11 mouse cellular contexts compared by ENCODE assay signal in the genomic region with DNA sequence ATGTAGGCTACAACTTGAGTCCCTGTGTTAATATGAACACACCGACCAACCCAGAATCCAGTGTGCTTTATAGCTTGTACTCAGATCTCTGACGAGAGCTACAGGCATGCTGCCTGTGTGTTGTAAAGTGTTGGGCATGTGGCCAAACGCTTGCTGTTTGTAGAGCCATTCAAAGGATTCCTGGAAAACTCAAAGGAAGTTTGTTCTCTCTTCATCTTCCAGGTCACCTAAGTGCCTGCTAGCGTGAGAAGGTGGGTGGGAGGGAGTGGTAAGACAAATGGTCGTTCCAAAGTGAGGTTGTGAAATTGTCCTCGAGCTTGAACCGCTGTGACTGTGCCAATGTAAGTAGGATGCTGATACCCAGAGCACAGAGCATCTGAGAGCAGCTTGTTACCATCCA. TPM values are rescaled to one million over a fixed set of nuclear protein-coding genes. Genes with fewer than 3 reads are reported as not detected.
DNase-seq lines count a peak whose midpoint lies in the region; ATAC-seq and TF ChIP-seq lines count a peak whose summit lies in the region.
"Had no signal": no experiment of that assay in that cellular context is flagged by ENCODE, and none has a peak within 500 bp of the region (broad histone marks: within the 10 kb centered on the region; RNA-seq: fewer than 3 reads in every experiment).

No protein-coding gene starts in this region.

- no peaks in the 10 kb centered on the region for H3K36me3 ChIP-seq in heart, postnatal 0 days (replicated peaks; ENCODE audit: control insufficient read depth, insufficient read depth, low read length)
- peaks cover 5% of the 10 kb centered on the region; the same call in 1 of the 2 replicates for H3K36me3 ChIP-seq in limb, embryonic 12.5 days
- peaks cover 5% of the 10 kb centered on the region; the same call in 1 of the 2 replicates for H3K36me3 ChIP-seq in limb, embryonic 10.5 days
- peaks cover 2% of the 10 kb centered on the region; the same call in 1 of the 2 replicates for H3K36me3 ChIP-seq in lung, embryonic 16.5 days (ENCODE audit: control insufficient read depth, insufficient read depth, low read length)
- H3K36me3 ChIP-seq in hindbrain, embryonic 12.5 days = peaks cover 9% of the 10 kb centered on the region

- H3K9ac ChIP-seq in heart, postnatal 0 days (replicated peaks; ENCODE audit: low read depth, low read length) = 0 out of 2 replicates have a peak overlapping the region, but pooled peaks have one; percentile 4
- no peak overlapping the region; the same call in 1 of the 2 replicates for H3K9ac ChIP-seq in limb, embryonic 12.5 days (replicated peaks)
- H3K9ac ChIP-seq in lung, embryonic 16.5 days (ENCODE audit: low read length) = no peak overlapping the region
- no peak overlapping the region for H3K9ac ChIP-seq in hindbrain, embryonic 12.5 days
- H3K9ac ChIP-seq: hindbrain, embryonic 14.5 days had no signal

- no peak overlapping the region for H3K4me2 ChIP-seq in heart, postnatal 0 days (ENCODE audit: low read depth, low read length)
- H3K4me2 ChIP-seq in limb, embryonic 12.5 days = no peak overlapping the region
- no peak overlapping the region for H3K4me2 ChIP-seq in lung, embryonic 16.5 days (ENCODE audit: low read depth, low read length)
- H3K4me2 ChIP-seq in hindbrain, embryonic 12.5 days (replicated peaks) = no peak overlapping the region
- H3K4me2 ChIP-seq: hindbrain, embryonic 14.5 days had no signal

- TF ChIP-seq CTCF in heart, postnatal 0 days (IDR thresholded peaks at IDR 0.05; ENCODE audit: low read depth) = no peak

- no peaks in the 10 kb centered on the region for H3K27me3 ChIP-seq in heart, postnatal 0 days (ENCODE audit: control insufficient read depth, insufficient read depth, low read length)
- no peaks in the 10 kb centered on the region for H3K27me3 ChIP-seq in limb, embryonic 12.5 days
- no peaks in the 10 kb centered on the region for H3K27me3 ChIP-seq in limb, embryonic 10.5 days (ENCODE audit: low read depth, poor library complexity, severe bottlenecking)
- H3K27me3 ChIP-seq in lung, embryonic 16.5 days (ENCODE audit: control insufficient read depth, insufficient read depth, low read depth, low read length) = no peaks in the 10 kb centered on the region
- no peaks in the 10 kb centered on the region for H3K27me3 ChIP-seq in hindbrain, embryonic 12.5 days

- WGBS in heart, postnatal 0 days = 24% methylated on average over 7 of the region's 7 CpGs
- WGBS in limb, embryonic 12.5 days = 29% methylated on average over 7 of the region's 7 CpGs
- WGBS in limb, embryonic 10.5 days = 43% methylated on average over 7 of the region's 7 CpGs
- 13% methylated on average over 7 of the region's 7 CpGs for WGBS in lung, embryonic 16.5 days
- WGBS in hindbrain, embryonic 12.5 days = 70% methylated on average over 7 of the region's 7 CpGs

- ATAC-seq in heart, postnatal 0 days (ENCODE audit: insufficient read depth, low read depth) = no peak
- ATAC-seq in limb, embryonic 12.5 days (ENCODE audit: insufficient number of reproducible peaks, insufficient read depth, low FRiP score, low TSS enrichment, low read depth) = no peak
- peak; percentile 82 for ATAC-seq in lung, embryonic 16.5 days (ENCODE audit: low read depth)
- no peak for ATAC-seq in hindbrain, embryonic 12.5 days (ENCODE audit: low FRiP score)

- H3K9me3 ChIP-seq in heart, postnatal 0 days (replicated peaks; ENCODE audit: control insufficient read depth, low read length) = no peaks in the 10 kb centered on the region
- no peaks in the 10 kb centered on the region for H3K9me3 ChIP-seq in limb, embryonic 12.5 days
- no peaks in the 10 kb centered on the region for H3K9me3 ChIP-seq in limb, embryonic 10.5 days (replicated peaks)
- H3K9me3 ChIP-seq in lung, embryonic 16.5 days (ENCODE audit: control insufficient read depth, low read length) = 0 out of 2 replicates have a peak, but pooled peaks cover 3% of the 10 kb centered on the region
- no peaks in the 10 kb centered on the region; the same call in 1 of the 2 replicates for H3K9me3 ChIP-seq in hindbrain, embryonic 12.5 days (replicated peaks)
- H3K9me3 ChIP-seq: midbrain, embryonic 10.5 days had no signal

- no peak overlapping the region for H3K4me3 ChIP-seq in heart, postnatal 0 days (ENCODE audit: low read depth, low read length)
- H3K4me3 ChIP-seq in limb, embryonic 12.5 days (replicated peaks) = no peak overlapping the region
- H3K4me3 ChIP-seq in limb, embryonic 10.5 days = no peak overlapping the region
- H3K4me3 ChIP-seq in lung, embryonic 16.5 days (ENCODE audit: low read length) = no peak overlapping the region
- H3K4me3 ChIP-seq in hindbrain, embryonic 12.5 days = no peak overlapping the region
- H3K4me3 ChIP-seq: midbrain, embryonic 10.5 days had no signal

- TF ChIP-seq EP300 in heart, postnatal 0 days (IDR thresholded peaks at IDR 0.05; ENCODE audit: low read depth) = no peak

- DNase-seq in heart, postnatal 0 days (ENCODE audit: low spot score) = no peak
- DNase-seq in heart, postnatal 36 days = no peak
- no peak for DNase-seq in limb, embryonic 10.5 days (ENCODE audit: low spot score)
- peak; percentile 85 for DNase-seq in gonadal fat pad, adult 2 months (ENCODE audit: low read depth)
- DNase-seq in cerebellum, adult 18-20 months = no peak
- DNase-seq: heart, adult 18-20 months had no signal

- H3K4me1 ChIP-seq in heart, postnatal 0 days (ENCODE audit: control insufficient read depth, insufficient read depth) = peaks cover 4% of the 10 kb centered on the region; the same call in 1 of the 2 replicates
- H3K4me1 ChIP-seq in limb, embryonic 12.5 days (replicated peaks) = 0 out of 2 replicates have a peak, but pooled peaks cover 3% of the 10 kb centered on the region
- H3K4me1 ChIP-seq in limb, embryonic 10.5 days = no peaks in the 10 kb centered on the region
- peaks cover 15% of the 10 kb centered on the region for H3K4me1 ChIP-seq in lung, embryonic 16.5 days (replicated peaks; ENCODE audit: control insufficient read depth, insufficient read depth, low read length)
- peaks cover 6% of the 10 kb centered on the region for H3K4me1 ChIP-seq in hindbrain, embryonic 12.5 days

- intact Hi-C loops in heart, postnatal 36 days (cut with DNase I) = no loop called here

- H3K27ac ChIP-seq in heart, postnatal 0 days (ENCODE audit: low read depth) = no peak overlapping the region
- H3K27ac ChIP-seq in limb, embryonic 12.5 days = peak overlapping the region; percentile 13; the same call in 1 of the 2 replicates
- H3K27ac ChIP-seq in limb, embryonic 10.5 days = no peak overlapping the region
- H3K27ac ChIP-seq in lung, embryonic 16.5 days (ENCODE audit: low read length) = peak overlapping the region; percentile 66
- no peak overlapping the region for H3K27ac ChIP-seq in hindbrain, embryonic 12.5 days
- H3K27ac ChIP-seq: hindbrain, embryonic 14.5 days; midbrain, embryonic 10.5 days had no signal

RNA-seq across cellular contexts. Expression of a gene that starts 12.7 kb away (rescaled TPM):
- total RNA-seq in heart, postnatal 0 days (2014; rRNA removed; ENCODE audit: low replicate concordance) = 430 and 516 TPM in 2 replicates
- polyA plus RNA-seq in heart, postnatal 0 days (2015; fragmentation: Nextera tagmentation; extraction: Ambion mirVana) = 230 and 241 TPM in 2 replicates
- 100 to 1,000 TPM; 143 to 145 TPM for total RNA-seq in heart, postnatal 36 days (2021)
- 523 and 531 TPM in 2 replicates for polyA plus RNA-seq in limb, embryonic 12.5 days (2016; fragmentation: Nextera tagmentation; extraction: Ambion mirVana)
- polyA plus RNA-seq in limb, embryonic 10.5 days (2016; fragmentation: Nextera tagmentation; extraction: Ambion mirVana) = 664 and 686 TPM in 2 replicates
- 183 and 208 TPM in 2 replicates for polyA plus RNA-seq in gonadal fat pad, adult 2 months (2012; rRNA removed)
- 493 and 502 TPM in 2 replicates for polyA plus RNA-seq in lung, embryonic 16.5 days (2015; fragmentation: Nextera tagmentation; extraction: Ambion mirVana)
- 397 and 418 TPM in 2 replicates for polyA plus RNA-seq in hindbrain, embryonic 12.5 days (2016; fragmentation: Nextera tagmentation; extraction: Ambion mirVana)

RNA-seq across cellular contexts. Expression of a gene that starts 36.4 kb away (rescaled TPM):
- total RNA-seq in heart, postnatal 0 days (2014; rRNA removed; ENCODE audit: low replicate concordance) = 6.9 and 12.1 TPM in 2 replicates
- 2.4 TPM in 2 replicates for polyA plus RNA-seq in heart, postnatal 0 days (2015; fragmentation: Nextera tagmentation; extraction: Ambion mirVana)
- 1 to 10 TPM; 4.5 to 4.9 TPM for total RNA-seq in heart, postnatal 36 days (2021)
- 10.0 and 10.6 TPM in 2 replicates for polyA plus RNA-seq in limb, embryonic 12.5 days (2016; fragmentation: Nextera tagmentation; extraction: Ambion mirVana)
- polyA plus RNA-seq in limb, embryonic 10.5 days (2016; fragmentation: Nextera tagmentation; extraction: Ambion mirVana) = 4.4 and 5.3 TPM in 2 replicates
- 14.0 and 14.7 TPM in 2 replicates for polyA plus RNA-seq in gonadal fat pad, adult 2 months (2012; rRNA removed)
- 8.3 and 9.1 TPM in 2 replicates for polyA plus RNA-seq in lung, embryonic 16.5 days (2015; fragmentation: Nextera tagmentation; extraction: Ambion mirVana)
- polyA plus RNA-seq in hindbrain, embryonic 12.5 days (2016; fragmentation: Nextera tagmentation; extraction: Ambion mirVana) = 19.5 and 20.9 TPM in 2 replicates

RNA-seq across cellular contexts. Expression of a gene that starts 37.2 kb away (rescaled TPM):
- total RNA-seq in heart, postnatal 0 days (2014; rRNA removed; ENCODE audit: low replicate concordance) = 0.97 and 10.7 TPM in 2 replicates
- polyA plus RNA-seq in heart, postnatal 0 days (2015; fragmentation: Nextera tagmentation; extraction: Ambion mirVana) = 1.9 and 2.8 TPM in 2 replicates
- 1 to 10 TPM; 1.6 to 2.2 TPM for total RNA-seq in heart, postnatal 36 days (2021)
- polyA plus RNA-seq in limb, embryonic 12.5 days (2016; fragmentation: Nextera tagmentation; extraction: Ambion mirVana) = 2.8 and 3.9 TPM in 2 replicates
- polyA plus RNA-seq in limb, embryonic 10.5 days (2016; fragmentation: Nextera tagmentation; extraction: Ambion mirVana) = 4.0 and 4.5 TPM in 2 replicates
- 3.9 and 6.2 TPM in 2 replicates for polyA plus RNA-seq in gonadal fat pad, adult 2 months (2012; rRNA removed)
- 1.8 and 3.3 TPM in 2 replicates for polyA plus RNA-seq in lung, embryonic 16.5 days (2015; fragmentation: Nextera tagmentation; extraction: Ambion mirVana)
- 3.4 and 5.2 TPM in 2 replicates for polyA plus RNA-seq in hindbrain, embryonic 12.5 days (2016; fragmentation: Nextera tagmentation; extraction: Ambion mirVana)

Comparison
In these comparisons a context has a peak if more than half of its experiments do, and no peak if none do; other contexts are left out.
1. H3K27ac ChIP-seq: peak in limb, embryonic 12.5 days (single experiment) and lung, embryonic 16.5 days (single experiment); none in heart, postnatal 0 days (single experiment), limb, embryonic 10.5 days (single experiment) and hindbrain, embryonic 12.5 days (single experiment).